In the genomic region with DNA sequence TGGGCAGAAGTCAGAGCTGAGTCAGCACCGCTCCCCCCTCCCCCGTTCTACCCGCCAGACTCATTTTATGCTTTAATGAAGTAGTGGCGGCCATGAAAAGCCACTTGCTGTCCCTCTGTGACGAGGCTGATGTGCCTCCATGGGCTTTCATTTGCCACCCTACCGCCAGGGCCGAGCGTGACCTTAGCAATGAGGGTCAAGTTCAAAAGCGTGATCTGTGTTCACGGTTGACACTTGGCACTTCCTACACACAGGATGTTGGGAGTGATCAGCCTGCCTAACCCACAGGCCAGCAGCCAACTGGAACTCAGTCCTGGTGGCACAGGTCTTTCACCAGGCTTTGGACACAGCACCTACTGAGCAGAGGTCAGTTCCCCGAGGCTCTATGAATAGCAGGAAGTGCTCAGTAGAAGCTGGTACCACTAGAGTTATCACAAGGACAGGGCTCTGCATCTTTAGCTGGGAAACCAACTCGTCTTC, we compare ENCODE assay signal across 15 mouse cellular contexts.
"Had no signal": no experiment of that assay in that cellular context is flagged by ENCODE, and none has a peak within 500 bp of the region (broad histone marks: within the 10 kb centered on the region; RNA-seq: fewer than 3 reads in every experiment).

No protein-coding gene starts in this region.

- H3K9ac ChIP-seq: limb, embryonic 12.5 days; limb, embryonic 15.5 days; liver, embryonic 12.5 days; liver, embryonic 15.5 days had no signal

- H3K4me2 ChIP-seq: limb, embryonic 12.5 days; limb, embryonic 15.5 days; liver, embryonic 12.5 days; liver, embryonic 15.5 days; midbrain, embryonic 11.5 days had no signal

- H3K27ac ChIP-seq: limb, embryonic 12.5 days; limb, embryonic 15.5 days; liver, embryonic 12.5 days; liver, embryonic 15.5 days had no signal

- H3K4me1 ChIP-seq: limb, embryonic 12.5 days; limb, embryonic 15.5 days; liver, embryonic 12.5 days; liver, embryonic 15.5 days had no signal

- DNase-seq: kidney, adult 11 months; kidney, adult 9 months; kidney, postnatal 25 days; layer of hippocampus, postnatal 36 days; left cerebral cortex, postnatal 4 days; lung, adult 2 months; lung, postnatal 14 days; lung, postnatal 4 days; midbrain, embryonic 14.5 days; thymus, postnatal 25 days had no signal

- H3K9me3 ChIP-seq: limb, embryonic 12.5 days; limb, embryonic 15.5 days; liver, embryonic 12.5 days; liver, embryonic 15.5 days had no signal

- H3K27me3 ChIP-seq: limb, embryonic 12.5 days; limb, embryonic 15.5 days; liver, embryonic 12.5 days; liver, embryonic 15.5 days had no signal

- ATAC-seq: liver, embryonic 12.5 days had no signal

- H3K4me3 ChIP-seq: limb, embryonic 12.5 days; limb, embryonic 15.5 days; liver, embryonic 12.5 days; liver, embryonic 15.5 days had no signal
